Mouse (Mus musculus): ENCODE measurements around the gene Pon1.

GRCm38 (mm10) chr6:5179189-5179588 lies 14.6 kb downstream of the Pon1 start:
- TF ChIP-seq CHD2 (IDR thresholded peaks at IDR 0.05; ENCODE audit: low read depth, low read length) (no peak), MAFK (IDR thresholded peaks at IDR 0.05; ENCODE audit: insufficient read depth, low read depth, low read length) (no peak)
